25 mouse cellular contexts compared by ENCODE assay signal in the genomic region with DNA sequence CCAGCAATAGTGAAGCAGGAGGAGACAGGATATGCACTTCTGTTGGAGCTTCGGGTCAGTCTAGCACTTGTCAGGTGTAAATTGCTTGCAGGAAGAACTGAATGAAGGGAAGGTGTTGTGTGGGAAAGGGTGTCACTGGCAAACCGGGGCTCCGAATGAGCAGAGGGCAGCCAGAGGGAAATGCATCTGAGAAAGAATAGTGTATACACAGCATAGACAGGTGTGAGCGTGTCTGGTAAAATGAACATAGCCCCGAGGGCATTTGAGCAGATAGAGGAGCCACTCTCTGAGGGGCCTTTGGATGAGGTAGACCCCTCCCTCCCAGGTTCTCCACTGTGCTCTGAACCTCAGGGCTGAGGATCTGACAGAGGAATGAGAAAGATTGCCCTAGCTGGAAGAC. TPM values are rescaled to one million over a fixed set of nuclear protein-coding genes. Genes with fewer than 3 reads are reported as not detected.
DNase-seq lines count a peak whose midpoint lies in the region; ATAC-seq lines count a peak whose summit lies in the region.
"Had no signal": no experiment of that assay in that cellular context is flagged by ENCODE, and none has a peak within 500 bp of the region (broad histone marks: within the 10 kb centered on the region; RNA-seq: fewer than 3 reads in every experiment).

No protein-coding gene starts in this region.

- no peak overlapping the region for H3K27ac ChIP-seq in hindbrain, embryonic 14.5 days
- no peak overlapping the region for H3K27ac ChIP-seq in hindbrain, embryonic 13.5 days
- no peak overlapping the region for H3K27ac ChIP-seq in forebrain, embryonic 14.5 days (ENCODE audit: low read depth, low read length)
- H3K27ac ChIP-seq: embryonic facial prominence, embryonic 13.5 days; forebrain, embryonic 13.5 days; heart, embryonic 15.5 days; hindbrain, embryonic 15.5 days; macrophage had no signal

- H3K4me2 ChIP-seq in hindbrain, embryonic 14.5 days (replicated peaks) = no peak overlapping the region
- H3K4me2 ChIP-seq in hindbrain, embryonic 13.5 days = no peak overlapping the region
- H3K4me2 ChIP-seq in forebrain, embryonic 14.5 days (ENCODE audit: low read length) = no peak overlapping the region
- H3K4me2 ChIP-seq: embryonic facial prominence, embryonic 13.5 days; forebrain, embryonic 13.5 days; heart, embryonic 15.5 days; hindbrain, embryonic 15.5 days had no signal

- DNase-seq in hindbrain, embryonic 14.5 days (ENCODE audit: low spot score) = no peak
- peak; percentile 6 to 35 for DNase-seq in kidney, postnatal 25 days
- DNase-seq in kidney, adult 11 months = no peak
- peak; percentile 32 for DNase-seq in testis, postnatal 10 days (ENCODE audit: low spot score)
- DNase-seq in testis, postnatal 14 days (ENCODE audit: low spot score) = no peak
- DNase-seq in ZHBTc4 (ENCODE audit: low read depth, low spot score) = peak; percentile 45
- no peak for DNase-seq in forebrain, embryonic 14.5 days (ENCODE audit: low spot score)
- DNase-seq: adrenal gland, postnatal 25 days; B cell, adult 2 months; cerebellum, adult 8-10 months; cerebellum, postnatal 36 days; embryo, embryonic 11 days; gastrocnemius, postnatal 14 days; heart, adult 18-20 months; heart, postnatal 36 days; right cerebral cortex, postnatal 25 days; thymus, postnatal 25 days had no signal

- H3K9ac ChIP-seq in hindbrain, embryonic 14.5 days = no peak overlapping the region
- H3K9ac ChIP-seq in hindbrain, embryonic 13.5 days = no peak overlapping the region
- no peak overlapping the region for H3K9ac ChIP-seq in forebrain, embryonic 14.5 days (ENCODE audit: low read length)
- H3K9ac ChIP-seq: embryonic facial prominence, embryonic 13.5 days; forebrain, embryonic 13.5 days; heart, embryonic 15.5 days; hindbrain, embryonic 15.5 days had no signal

- 0 out of 2 replicates have a peak, but pooled peaks have one; percentile 13 for ATAC-seq in hindbrain, embryonic 14.5 days (ENCODE audit: low FRiP score)
- no peak for ATAC-seq in hindbrain, embryonic 13.5 days (ENCODE audit: low FRiP score)
- ATAC-seq in forebrain, embryonic 14.5 days = no peak
- ATAC-seq: forebrain, embryonic 13.5 days had no signal

- no peaks in the 10 kb centered on the region for H3K9me3 ChIP-seq in hindbrain, embryonic 14.5 days (ENCODE audit: control insufficient read depth, low read length)
- H3K9me3 ChIP-seq in hindbrain, embryonic 13.5 days = no peaks in the 10 kb centered on the region
- no peaks in the 10 kb centered on the region for H3K9me3 ChIP-seq in forebrain, embryonic 14.5 days (replicated peaks; ENCODE audit: control insufficient read depth, low read length)
- H3K9me3 ChIP-seq: embryonic facial prominence, embryonic 13.5 days; forebrain, embryonic 13.5 days; heart, embryonic 15.5 days; hindbrain, embryonic 15.5 days had no signal

- no peaks in the 10 kb centered on the region for H3K36me3 ChIP-seq in hindbrain, embryonic 14.5 days (replicated peaks; ENCODE audit: control insufficient read depth, insufficient read depth)
- no peaks in the 10 kb centered on the region for H3K36me3 ChIP-seq in hindbrain, embryonic 13.5 days
- H3K36me3 ChIP-seq in forebrain, embryonic 14.5 days (ENCODE audit: control insufficient read depth, insufficient read depth, low read length) = no peaks in the 10 kb centered on the region
- H3K36me3 ChIP-seq: embryonic facial prominence, embryonic 13.5 days; heart, embryonic 15.5 days; hindbrain, embryonic 15.5 days had no signal

- H3K4me1 ChIP-seq in hindbrain, embryonic 14.5 days (replicated peaks; ENCODE audit: control insufficient read depth, insufficient read depth, low read length) = peaks cover 5% of the 10 kb centered on the region
- H3K4me1 ChIP-seq in hindbrain, embryonic 13.5 days (replicated peaks) = peaks cover 13% of the 10 kb centered on the region
- peaks cover 3% of the 10 kb centered on the region; the same call in 1 of the 2 replicates for H3K4me1 ChIP-seq in forebrain, embryonic 14.5 days (ENCODE audit: control insufficient read depth, insufficient read depth, low read length)

- H3K4me3 ChIP-seq in hindbrain, embryonic 14.5 days (replicated peaks; ENCODE audit: low read length) = no peak overlapping the region
- no peak overlapping the region for H3K4me3 ChIP-seq in hindbrain, embryonic 13.5 days
- H3K4me3 ChIP-seq in forebrain, embryonic 14.5 days (ENCODE audit: low read depth, low read length) = no peak overlapping the region
- H3K4me3 ChIP-seq: embryonic facial prominence, embryonic 13.5 days; erythroblast, embryonic 14.5 days; forebrain, embryonic 13.5 days; heart, embryonic 15.5 days; hindbrain, embryonic 15.5 days had no signal

- peaks cover 12% of the 10 kb centered on the region for H3K27me3 ChIP-seq in hindbrain, embryonic 14.5 days (ENCODE audit: control insufficient read depth, insufficient read depth, low read length)
- peaks cover 18% of the 10 kb centered on the region for H3K27me3 ChIP-seq in hindbrain, embryonic 13.5 days
- H3K27me3 ChIP-seq in forebrain, embryonic 14.5 days (replicated peaks; ENCODE audit: control insufficient read depth, insufficient read depth, low read length) = peaks cover 4% of the 10 kb centered on the region; the same call in 1 of the 2 replicates
- H3K27me3 ChIP-seq: CH12.LX; heart, embryonic 15.5 days had no signal

- 69% methylated on average over 5 of the region's 5 CpGs for WGBS in hindbrain, embryonic 14.5 days
- 73% methylated on average over 5 of the region's 5 CpGs for WGBS in hindbrain, embryonic 13.5 days
- 80% methylated on average over 5 of the region's 5 CpGs for WGBS in forebrain, embryonic 14.5 days

RNA-seq across cellular contexts. Expression of a gene that starts 3.8 kb away (rescaled TPM):
- 4.0 and 4.1 TPM in 2 replicates for polyA plus RNA-seq in hindbrain, embryonic 14.5 days (2014; fragmentation: Nextera tagmentation; extraction: Ambion mirVana)
- 3.9 and 4.7 TPM in 2 replicates for polyA plus RNA-seq in hindbrain, embryonic 13.5 days (2015; fragmentation: Nextera tagmentation; extraction: Ambion mirVana)
- 2.4 TPM in 2 replicates for polyA plus RNA-seq in forebrain, embryonic 14.5 days (2014; fragmentation: Nextera tagmentation; extraction: Ambion mirVana)
- polyA plus RNA-seq: erythroblast, embryonic 14.5 days; macrophage had no signal

Comparison
In these comparisons a context has a peak if more than half of its experiments do, and no peak if none do; other contexts are left out.
1. DNase-seq: peak in kidney, postnatal 25 days (2 of 2), testis, postnatal 10 days (single experiment) and ZHBTc4 (single experiment); none in hindbrain, embryonic 14.5 days (single experiment), kidney, adult 11 months (single experiment), testis, postnatal 14 days (single experiment) and forebrain, embryonic 14.5 days (single experiment).